Mouse (Mus musculus) spleen, adult 2 months (tissue): ENCODE data around the gene Cnst. TPM values are rescaled to one million over a fixed set of nuclear protein-coding genes. Genes with fewer than 3 reads are reported as not detected.

ENCODE experiments used
- DNase-seq, 2 experiments: peaks; one replicate each; pipeline versions ENCODE4 v3.0.0 to v3.0.0-alpha.2; 2012 to 2021; ENCODE audit warnings: low spot score in 2 of 2, low read depth in 1 of 2
- H3K27ac ChIP-seq: fragments of 200-500 bp; 2 replicates; pipeline ENCODE4 v1.5.1; 2012; ENCODE audit warnings: low read length, inconsistent platforms; ENCODE audit not compliant: insufficient read depth
- H3K27me3 ChIP-seq: fragments of 200-500 bp; 2 replicates; pipeline ENCODE4 v1.6.1; 2012; ENCODE audit warnings: mild to moderate bottlenecking, moderate library complexity, low read length, inconsistent platforms; ENCODE audit not compliant: control insufficient read depth, insufficient read depth
- H3K36me3 ChIP-seq: fragments of 200-500 bp; 2 replicates; pipeline ENCODE4 v1.6.1; 2012; ENCODE audit warnings: mild to moderate bottlenecking, low read length, inconsistent platforms; ENCODE audit not compliant: control insufficient read depth, insufficient read depth
- H3K4me1 ChIP-seq: fragments of 200-500 bp; 2 replicates; pipeline ENCODE4 v1.6.1; 2011; ENCODE audit warnings: inconsistent platforms; ENCODE audit not compliant: control insufficient read depth, insufficient read depth, insufficient read length
- H3K4me3 ChIP-seq: fragments of 200-500 bp; 2 replicates; pipeline ENCODE4 v1.5.1; 2011; ENCODE audit warnings: mild to moderate bottlenecking, inconsistent platforms; ENCODE audit not compliant: insufficient read depth, insufficient read length; ENCODE audit errors: extremely low read depth
- CTCF ChIP-seq: fragments of 200-500 bp; IDR thresholded peaks from 2 replicates; pipeline ENCODE4 v1.5.1; 2011; ENCODE audit warnings: mild to moderate bottlenecking, inconsistent platforms; ENCODE audit not compliant: insufficient read depth, insufficient read length, insufficient replicate concordance; ENCODE audit errors: extremely low read depth
- POLR2A ChIP-seq: fragments of 200-500 bp; IDR thresholded peaks from 2 replicates; pipeline ENCODE4 v1.6.1; 2011; ENCODE audit warnings: low read depth, low read length, inconsistent platforms
- WGBS: fragments of 180-500 bp; shearing (Covaris S2); methylation state at CpG from one replicate; pipeline ENCODE4 v1.1.7; 2018; 5-methylcytosine and 5-hydroxymethylcytosine counted together
- polyA plus RNA-seq: library from polyadenylated mRNA; depleted of rRNA; stranded (reverse); fragments of >200 nt; gene quantifications from 2 replicates; pipeline ENCODE4 v1.2.3, GENCODE M21; 2012

The Cnst gene
- polyA plus RNA-seq, 1 experiment: 7.2 TPM

- TF ChIP-seq CTCF (no peak), POLR2A (no peak)
- H3K4me1 ChIP-seq: 0 out of 2 replicates have a peak, but pooled peaks cover 2% of the 10 kb centered on the region
- no peak overlapping the region for H3K27ac ChIP-seq
- no peaks in the 10 kb centered on the region for H3K36me3 ChIP-seq
- H3K4me3 ChIP-seq: no peak overlapping the region
- H3K27me3 ChIP-seq: no peaks in the 10 kb centered on the region
- 93% methylated on average over 5 of the region's 5 CpGs for WGBS
- no peak for DNase-seq
Measured at GRCm38 (mm10) chr1:179663065-179663464, 116.9 kb downstream of the Cnst start.

DNA sequence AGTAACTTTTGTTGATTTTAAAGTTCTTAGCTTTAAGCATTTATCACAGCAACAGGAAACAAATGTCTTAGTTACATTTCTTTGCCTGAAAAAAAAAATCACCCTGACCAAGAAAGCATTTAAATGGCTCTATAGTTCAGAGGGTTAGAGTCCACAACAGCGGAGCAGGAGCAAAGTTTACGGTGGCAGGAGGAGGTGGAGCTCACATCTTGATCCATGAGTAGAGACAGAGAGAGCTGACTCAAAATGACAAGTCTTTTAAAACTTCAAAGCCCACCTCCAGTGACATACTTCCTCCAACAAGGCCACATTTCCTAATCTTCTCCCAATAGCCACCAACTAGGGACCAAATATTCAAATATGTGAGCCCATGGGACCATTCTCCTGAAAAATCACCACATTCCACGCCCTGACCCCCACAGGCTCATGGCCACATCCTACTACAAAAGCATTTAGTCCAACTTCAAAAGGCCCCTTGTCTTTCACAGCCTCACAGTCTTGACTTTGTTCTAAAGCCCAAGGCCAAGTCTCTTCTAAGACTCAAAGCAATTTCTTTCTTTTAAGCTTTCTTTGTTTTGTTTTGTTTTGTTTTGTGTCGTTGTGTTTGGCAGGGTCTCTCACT lies 118.2 kb downstream of the Cnst start:
- H3K27me3 ChIP-seq: no peaks in the 10 kb centered on the region
- peaks cover 2% of the 10 kb centered on the region; the same call in 1 of the 2 replicates for H3K4me1 ChIP-seq
- WGBS: 82% methylated on average over 4 of the region's 4 CpGs
- TF ChIP-seq POLR2A (no peak), CTCF (no peak)
- no peak overlapping the region for H3K27ac ChIP-seq
- no peak for DNase-seq
- H3K4me3 ChIP-seq: no peak overlapping the region
- no peaks in the 10 kb centered on the region for H3K36me3 ChIP-seq

- TF ChIP-seq POLR2A: no peak
- no peak for TF ChIP-seq CTCF
- DNase-seq: no peak
- Histone ChIP-seq H3K27me3 (no peaks in the 10 kb centered on the region), H3K27ac (no peak overlapping the region), H3K4me3 (no peak overlapping the region), H3K36me3 (no peaks in the 10 kb centered on the region), H3K4me1 (peaks cover 2% of the 10 kb centered on the region; the same call in 1 of the 2 replicates)
- 89% methylated on average over 2 of the region's 2 CpGs for WGBS
Measured at GRCm38 (mm10) chr1:179666971-179667370, 120.8 kb downstream of the Cnst start.

DNA sequence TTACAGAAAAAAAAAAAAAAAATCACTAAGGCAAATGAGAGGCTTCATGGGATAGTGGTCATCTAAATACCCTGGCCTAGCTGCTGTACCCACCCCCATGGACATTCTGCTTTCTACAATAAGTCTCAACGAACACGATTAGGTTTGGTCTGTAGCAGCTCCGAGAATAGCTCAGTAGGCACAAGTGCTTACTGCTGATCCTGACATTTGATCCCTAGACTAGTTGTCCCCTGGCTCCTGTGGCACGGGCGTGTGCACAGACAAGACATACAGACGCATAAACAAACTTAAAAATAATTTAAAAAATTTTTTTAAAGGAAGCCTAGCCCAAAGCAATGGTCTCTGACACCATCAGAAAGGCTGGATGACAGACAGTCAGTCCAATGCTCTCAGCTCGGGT lies 121.3 kb downstream of the Cnst start:
- WGBS: 49% methylated on average over 7 of the region's 7 CpGs
- H3K4me1 ChIP-seq: peaks cover 2% of the 10 kb centered on the region; the same call in 1 of the 2 replicates
- H3K27me3 ChIP-seq: no peaks in the 10 kb centered on the region
- no peak for DNase-seq
- peak overlapping the region; percentile 79; the same call in 1 of the 2 replicates for H3K4me3 ChIP-seq
- no peak overlapping the region for H3K27ac ChIP-seq
- TF ChIP-seq POLR2A: no peak
- no peak for TF ChIP-seq CTCF
- H3K36me3 ChIP-seq: no peaks in the 10 kb centered on the region

DNA sequence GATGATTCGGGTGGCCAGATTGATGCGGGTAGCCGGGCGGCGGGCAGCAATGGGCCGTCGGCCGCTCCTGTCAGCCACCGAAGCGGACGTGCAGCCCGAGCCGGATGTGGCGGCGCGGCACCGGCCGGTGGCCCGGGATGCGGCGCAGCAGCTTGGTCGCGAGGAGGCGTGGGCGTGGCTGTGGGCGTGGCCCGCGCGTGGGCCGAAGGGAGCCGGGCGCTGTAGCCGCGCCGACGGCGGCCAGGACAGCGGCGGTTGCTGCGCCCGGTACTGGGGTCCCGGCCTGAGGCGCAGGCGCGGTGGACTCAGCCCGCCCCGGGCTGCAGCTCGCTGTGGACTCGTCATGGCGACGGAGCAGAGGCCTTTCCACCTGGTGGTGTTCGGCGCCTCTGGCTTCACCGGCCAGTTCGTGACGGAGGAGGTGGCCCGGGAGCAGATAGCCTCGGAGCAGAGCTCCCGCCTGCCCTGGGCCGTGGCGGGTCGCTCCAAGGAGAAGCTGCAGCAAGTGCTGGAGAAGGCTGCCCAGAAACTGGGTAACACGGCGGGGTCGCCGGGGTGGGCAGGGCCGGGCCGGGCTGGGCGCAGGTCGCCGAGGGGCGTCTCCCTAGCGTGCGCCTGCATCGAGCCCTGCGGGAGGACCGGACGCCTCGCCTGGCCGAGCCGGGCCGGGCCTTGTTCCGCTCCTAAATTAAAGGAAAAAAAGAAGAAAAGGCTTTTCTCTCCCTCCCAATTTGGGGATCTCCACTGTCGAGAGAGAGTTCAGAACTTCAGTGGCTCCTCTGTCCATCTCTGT lies 122.0 kb downstream of the Cnst start, which contains the start of gene Sccpdh:
TSS of gene Sccpdh (plus strand) at position 198 of the 793 bp plus-strand sequence.
- WGBS: under 1% methylated on average over 77 of the region's 84 CpGs

DNA sequence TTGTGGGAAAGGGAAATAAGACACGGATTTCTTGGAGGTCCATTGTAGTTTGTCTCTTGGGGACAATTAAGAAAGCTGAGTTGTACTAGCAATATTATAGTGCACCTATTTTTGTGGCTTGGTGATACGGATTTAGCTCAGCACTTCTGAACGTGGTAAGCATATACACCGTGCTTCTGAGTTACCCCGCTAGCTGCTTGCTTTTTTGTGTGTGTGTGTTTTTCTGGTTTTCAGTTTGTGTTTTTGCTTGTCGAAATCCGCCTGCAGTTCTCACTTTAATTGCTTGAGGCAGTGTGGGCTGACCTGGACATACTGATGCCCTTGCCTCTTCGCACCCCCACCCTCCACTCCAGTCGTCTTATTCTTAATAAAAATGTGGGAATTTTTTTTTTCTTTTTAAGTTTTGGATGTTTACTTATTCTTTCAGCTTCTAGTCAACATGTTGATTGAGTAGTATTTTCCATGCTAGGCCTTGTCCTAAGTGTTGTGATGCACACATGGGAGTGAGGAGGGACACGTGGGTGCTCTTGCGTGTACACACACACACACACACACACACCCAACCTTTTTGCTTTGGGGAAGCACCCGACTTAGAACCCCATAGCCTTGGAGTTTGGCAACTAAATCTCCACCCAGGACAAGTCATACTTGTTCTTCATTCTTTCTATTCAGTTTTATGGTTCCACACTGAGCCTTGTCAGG lies 122.8 kb downstream of the Cnst start:
- Histone ChIP-seq H3K36me3 (no peaks in the 10 kb centered on the region), H3K4me1 (peaks cover 2% of the 10 kb centered on the region; the same call in 1 of the 2 replicates), H3K27ac (no peak overlapping the region), H3K27me3 (no peaks in the 10 kb centered on the region), H3K4me3 (peak overlapping the region; percentile 79)
- WGBS: 24% methylated on average over 12 of the region's 12 CpGs
- no peak for DNase-seq
- no peak for TF ChIP-seq POLR2A
- no peak for TF ChIP-seq CTCF

More for the DNA sequence above, 122.0 kb downstream of the Cnst start, which contains the start of gene Sccpdh:
- TF ChIP-seq CTCF: no peak
- H3K36me3 ChIP-seq: no peaks in the 10 kb centered on the region
- DNase-seq: peak; percentile 25 to 84
- H3K27ac ChIP-seq: peak within 1 kb of the TSS; percentile 11; the same call in 1 of the 2 replicates
- no peaks in the 10 kb centered on the region for H3K27me3 ChIP-seq
- H3K4me1 ChIP-seq: peaks cover 2% of the 10 kb centered on the region; the same call in 1 of the 2 replicates
- H3K4me3 ChIP-seq: peak within 1 kb of the TSS; percentile 79
